Mouse (Mus musculus): ENCODE measurements at regions not wholly inside any gene's neighbourhood (a gene's known extent, or its start where the extent isn't known, plus 50 kb on each side); places are given as distances from the start of the nearest gene placed in this dataset.
"Not testable (repeated sequence)": the region's sequence is repeated elsewhere in the genome, so short reads cannot be mapped to it uniquely, and the experiment has no call there.

DNA sequence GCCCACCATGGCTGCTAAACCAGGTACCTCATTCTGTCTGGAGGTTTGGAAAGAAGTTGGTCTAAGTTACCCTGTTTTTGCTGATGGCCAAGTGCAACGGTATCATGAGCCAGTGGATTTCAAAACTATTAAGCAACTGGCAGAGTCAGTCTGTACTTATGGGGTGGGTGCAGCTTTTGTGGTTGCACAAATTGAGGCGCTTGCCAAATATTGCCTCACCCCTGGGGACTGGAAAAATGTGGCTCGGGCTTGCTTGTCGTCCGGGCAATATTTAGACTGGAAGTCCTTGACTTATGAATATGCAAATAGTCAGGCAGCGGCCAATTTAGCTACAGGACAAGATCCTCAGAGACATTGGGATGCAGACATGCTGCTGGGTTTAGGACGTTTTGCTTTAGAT, 110.2 kb downstream of the Olfr164 start:
- no peak for DNase-seq

DNA sequence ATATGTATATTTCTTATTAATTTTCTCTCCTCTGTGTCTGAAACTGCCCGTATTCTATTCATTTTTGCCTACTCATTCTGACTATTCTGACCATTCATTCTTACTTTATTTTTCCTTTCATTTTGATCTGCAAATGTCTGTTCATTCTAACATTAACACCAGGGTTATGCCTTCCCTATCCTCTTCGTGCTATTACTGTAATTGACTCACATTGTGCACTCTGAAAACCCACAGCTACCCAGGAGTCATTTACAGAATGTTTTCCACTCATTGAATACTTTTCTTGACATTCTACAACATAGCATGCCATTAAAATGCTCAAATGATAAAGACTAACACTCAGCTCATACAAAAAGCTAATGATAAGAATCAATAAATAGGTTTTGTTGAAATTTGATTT, 112.9 kb downstream of the Olfr164 start:
- DNase-seq = no peak

DNA sequence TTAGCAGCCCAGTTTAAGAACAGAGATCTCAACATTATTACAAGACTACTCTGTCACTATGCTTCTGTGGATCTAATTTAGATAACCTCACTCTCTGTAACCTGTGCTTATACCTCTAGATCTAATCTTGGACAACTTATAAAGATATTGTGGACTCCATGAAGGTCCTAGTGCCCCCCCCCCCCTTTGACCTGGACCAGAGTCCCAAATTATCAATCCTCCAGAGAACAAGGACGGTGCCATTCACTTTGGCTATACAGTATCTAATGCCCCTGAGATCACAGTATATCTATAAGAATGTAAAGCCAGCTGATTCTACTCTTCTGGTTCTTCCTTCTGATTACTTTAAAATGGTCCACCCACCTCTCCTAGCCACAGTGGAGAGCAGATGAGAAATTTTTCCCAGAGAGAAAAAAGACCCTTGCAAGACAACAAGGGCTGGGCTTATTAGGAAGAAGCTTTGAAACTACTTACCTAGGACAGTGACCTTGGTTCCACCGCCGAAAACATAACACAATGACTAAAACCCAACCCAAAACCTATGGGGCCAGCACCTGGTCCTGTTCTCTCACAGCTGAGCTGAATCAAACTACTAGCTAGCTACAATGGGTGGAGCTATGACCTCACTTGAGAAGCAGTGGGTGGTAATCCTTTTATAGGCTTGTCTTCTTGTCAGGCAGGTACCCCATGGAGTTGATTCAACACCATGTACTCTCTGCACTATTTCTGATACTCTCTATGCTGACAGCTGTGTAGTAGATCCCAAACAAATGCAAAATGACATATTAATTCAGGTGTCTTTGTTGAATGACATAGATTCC, 113.9 kb downstream of the Olfr164 start:
- no peak for DNase-seq

DNA sequence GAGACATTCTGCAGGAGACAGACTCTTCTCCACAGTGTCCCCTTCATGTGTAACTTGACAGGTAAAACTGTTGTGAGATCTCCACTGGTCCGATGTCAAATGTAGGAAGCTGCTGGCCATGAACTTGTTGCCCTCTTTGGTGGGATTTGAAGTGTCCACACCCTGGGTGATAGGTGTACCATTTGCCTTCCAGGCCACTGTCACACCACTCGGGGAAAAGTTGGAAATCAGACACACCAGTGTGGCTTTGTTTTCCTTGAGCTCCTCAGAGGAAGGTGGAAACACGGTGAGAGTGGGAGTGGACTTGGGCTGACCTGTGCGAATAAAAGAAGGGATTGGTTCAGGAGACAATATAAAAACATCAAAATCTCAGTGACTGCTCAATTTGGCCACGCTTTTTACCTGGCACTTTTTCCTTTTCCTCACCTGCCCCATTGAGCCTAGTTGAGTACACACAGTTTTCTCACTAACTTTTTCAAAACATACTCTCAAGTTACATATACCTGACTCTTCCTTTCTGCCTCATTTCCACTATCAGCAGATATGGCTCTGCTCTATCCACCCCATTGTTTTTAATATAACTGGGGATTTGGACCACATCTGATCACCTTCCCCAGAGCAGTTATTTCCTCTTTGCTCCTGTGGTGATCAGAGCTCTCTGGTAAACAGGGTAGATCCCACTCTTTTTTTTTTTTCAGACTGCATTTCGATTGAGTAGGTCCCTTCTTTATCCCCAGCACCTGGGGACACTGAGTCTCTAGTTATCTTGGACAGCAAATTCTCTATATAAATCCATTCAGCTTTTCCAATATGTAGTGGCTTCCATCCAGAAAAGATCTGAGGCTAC, 115.1 kb downstream of the Olfr164 start:
- no peak for DNase-seq

DNA sequence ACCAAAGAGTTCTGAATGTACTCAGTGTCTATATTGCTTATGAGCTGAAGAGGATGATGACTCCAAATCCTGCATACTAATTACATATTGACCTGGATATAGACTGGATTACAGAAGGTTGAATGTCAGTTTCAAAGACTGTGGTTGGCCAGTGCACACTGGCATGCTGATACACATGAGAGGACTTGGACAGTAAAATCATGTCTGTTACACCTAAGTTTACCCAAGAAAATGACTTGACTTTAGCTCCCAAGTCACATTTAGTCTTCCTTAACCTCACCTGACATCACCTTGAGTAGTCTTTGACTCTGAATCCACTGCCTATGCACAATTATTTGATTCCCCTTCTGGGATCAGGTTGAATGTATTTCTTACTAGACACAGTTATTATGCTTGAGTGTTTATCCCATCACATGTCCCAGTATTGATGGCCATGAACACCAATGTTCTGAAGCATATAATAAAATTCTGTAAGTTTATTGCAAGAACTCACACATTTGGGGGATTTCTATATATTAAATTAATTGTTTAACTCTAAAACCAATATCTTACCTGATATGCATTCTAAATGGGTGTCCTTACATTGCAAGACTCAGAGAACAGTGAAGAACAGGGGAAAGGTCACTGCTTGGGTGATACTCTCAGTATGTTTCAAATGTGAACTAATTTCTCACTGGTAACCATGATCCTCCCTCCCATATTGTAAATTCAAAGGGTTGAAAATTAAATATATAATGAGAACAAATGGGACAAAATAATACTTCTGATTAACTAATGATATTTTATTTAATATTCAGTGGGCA, 116.0 kb downstream of the Olfr164 start:
- no peak for DNase-seq

DNA sequence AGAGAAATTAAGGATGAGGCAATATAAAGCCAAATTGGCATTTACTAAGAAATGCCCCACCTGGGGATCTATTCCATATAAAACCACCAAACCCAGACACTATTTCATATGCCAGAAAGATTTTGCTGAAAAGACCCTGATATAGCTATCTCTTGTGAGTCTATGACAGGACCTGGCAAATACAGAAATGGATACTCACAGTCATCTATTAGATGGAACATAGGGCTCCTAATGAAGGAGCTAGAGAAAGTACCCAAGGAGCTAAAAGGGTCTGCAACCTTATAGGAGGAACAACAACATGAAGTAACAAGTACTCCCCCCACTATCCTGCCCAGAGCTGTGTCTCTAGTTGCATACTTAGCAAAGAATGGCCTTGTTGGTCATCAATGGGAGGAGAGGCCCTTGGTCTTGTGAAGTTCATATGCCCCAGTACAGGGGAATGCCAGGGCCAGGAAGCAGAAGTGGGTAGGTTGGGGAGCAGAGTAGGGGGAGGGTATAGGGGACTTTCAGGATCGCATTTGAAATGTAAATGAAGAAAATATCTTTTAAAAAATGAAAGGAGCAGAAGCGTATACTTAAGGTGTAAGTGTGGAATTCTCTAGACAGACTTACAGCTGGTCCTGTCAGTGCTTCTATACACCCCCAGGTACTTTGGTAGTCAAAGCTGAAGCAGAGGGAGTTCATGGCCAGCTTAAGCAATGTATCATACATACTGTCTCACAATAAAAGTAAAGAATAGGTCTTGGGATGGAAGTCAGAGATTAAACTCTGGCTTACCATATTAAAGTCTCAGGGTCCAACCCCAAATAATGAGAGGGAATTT, 128.2 kb downstream of the Olfr164 start:
- DNase-seq = no peak

DNA sequence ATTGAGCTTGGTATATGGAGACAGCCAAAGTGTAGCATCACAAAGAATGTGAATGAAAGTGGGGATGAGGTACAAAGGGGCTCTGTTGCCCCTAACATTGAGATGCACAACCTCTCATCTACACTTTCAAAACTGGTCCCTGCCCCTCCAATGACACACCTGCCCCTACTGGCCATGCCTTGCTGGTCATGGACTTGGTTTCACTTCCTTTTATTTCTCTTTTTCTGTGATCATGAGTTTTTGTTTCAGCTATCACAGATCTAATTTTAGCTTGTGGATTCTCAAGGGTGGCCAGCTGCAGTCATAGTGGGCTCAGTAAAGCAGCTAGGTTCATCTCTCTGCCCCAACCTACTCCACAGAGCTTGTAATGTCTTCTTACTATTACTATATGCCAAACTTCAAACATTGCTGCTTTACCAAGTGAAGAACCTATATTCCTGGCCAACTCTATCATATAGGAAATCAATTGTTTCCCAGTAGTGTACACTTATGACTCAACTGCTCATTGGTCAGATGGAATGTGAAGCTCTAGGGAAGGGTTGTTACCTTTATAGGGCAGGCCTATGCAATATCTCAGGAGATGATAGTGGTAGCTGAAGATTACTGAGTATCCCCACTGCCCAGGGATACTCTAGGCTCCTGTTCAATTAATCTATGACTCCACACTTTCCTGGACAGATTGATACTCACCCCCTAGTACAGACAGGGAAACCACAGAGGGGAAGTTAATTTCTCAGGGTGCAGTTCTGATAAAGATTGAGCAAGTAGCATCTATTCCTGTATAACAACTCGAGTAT, 134.5 kb downstream of the Olfr164 start:
- DNase-seq = no peak

DNA sequence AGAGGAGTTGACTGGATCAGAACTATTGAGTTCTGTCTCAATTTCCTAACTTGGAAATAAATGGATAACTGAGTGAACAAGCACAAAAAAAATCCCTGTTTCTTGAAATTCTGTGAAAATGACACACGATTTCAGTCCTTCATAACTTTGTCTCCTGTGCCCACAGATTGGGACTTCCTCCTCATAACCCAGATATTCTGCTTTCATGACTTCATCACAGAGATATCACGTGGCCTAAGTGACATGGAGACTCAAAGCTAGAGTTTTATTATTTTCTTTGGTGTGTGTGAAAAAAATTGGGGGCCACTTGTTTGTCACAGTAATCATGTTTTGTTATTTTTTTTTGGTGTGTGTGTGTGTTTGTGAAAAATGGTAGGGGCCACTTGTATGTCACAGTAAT, 160.8 kb downstream of the Olfr164 start:
- no peak for DNase-seq

DNA sequence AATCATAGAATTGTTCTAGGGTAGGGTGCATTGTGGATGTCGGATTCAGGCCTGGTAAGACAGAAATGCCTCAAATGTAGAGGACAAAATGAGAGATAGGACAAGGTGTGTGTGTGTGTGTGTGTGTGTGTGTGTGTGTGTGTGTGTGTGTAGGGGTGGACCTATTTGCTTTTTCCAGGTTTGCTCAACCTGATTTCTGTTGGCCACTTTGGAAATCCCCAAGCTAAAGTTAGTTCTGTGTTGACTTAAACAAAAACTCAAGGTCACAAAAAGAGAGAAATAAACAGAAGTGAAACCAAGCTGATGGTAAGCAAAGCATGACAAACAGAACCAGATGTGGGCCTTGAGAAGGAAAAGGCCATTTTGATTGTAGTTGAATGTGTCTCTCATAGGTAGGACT, 161.4 kb downstream of the Olfr164 start:
- DNase-seq = not testable (repeated sequence)

DNA sequence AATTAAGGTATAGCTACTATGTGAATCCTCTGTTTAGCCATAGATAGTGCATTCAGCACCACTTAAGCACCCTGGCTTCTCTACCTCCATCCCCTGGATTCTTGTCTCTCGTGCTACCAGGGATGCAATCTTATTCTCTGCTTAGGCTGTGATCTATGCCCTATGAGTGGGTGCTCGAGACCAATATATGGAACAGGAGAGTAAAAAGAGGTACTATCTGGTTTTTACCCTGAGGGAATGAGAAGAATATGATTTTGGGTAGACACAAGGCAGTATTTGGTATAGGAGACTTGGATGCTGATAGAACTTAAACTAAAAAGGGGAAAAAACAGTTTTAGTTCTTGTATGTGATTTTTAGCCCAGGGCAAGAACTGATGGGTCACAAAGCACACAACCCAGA, 162.8 kb downstream of the Olfr164 start:
- no peak for DNase-seq

DNA sequence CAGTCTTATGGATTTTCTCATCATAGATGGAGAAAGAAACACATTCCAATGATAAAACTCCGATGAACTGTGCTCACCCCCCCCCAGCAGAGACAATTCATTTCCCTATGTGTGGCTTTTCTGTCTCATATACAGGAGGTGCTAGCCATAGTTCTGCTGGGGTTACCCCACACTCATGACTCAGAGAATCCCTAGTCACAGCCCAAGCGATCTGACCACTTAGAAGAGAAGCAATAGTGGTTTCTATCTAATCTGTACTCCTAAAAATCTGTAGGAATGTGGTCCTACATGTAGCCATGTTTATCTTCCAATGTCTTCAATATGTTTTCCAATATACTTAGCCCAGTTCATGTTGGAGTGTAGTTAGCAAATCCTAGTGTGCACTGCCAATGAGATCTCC, 163.3 kb downstream of the Olfr164 start:
- no peak for DNase-seq

DNA sequence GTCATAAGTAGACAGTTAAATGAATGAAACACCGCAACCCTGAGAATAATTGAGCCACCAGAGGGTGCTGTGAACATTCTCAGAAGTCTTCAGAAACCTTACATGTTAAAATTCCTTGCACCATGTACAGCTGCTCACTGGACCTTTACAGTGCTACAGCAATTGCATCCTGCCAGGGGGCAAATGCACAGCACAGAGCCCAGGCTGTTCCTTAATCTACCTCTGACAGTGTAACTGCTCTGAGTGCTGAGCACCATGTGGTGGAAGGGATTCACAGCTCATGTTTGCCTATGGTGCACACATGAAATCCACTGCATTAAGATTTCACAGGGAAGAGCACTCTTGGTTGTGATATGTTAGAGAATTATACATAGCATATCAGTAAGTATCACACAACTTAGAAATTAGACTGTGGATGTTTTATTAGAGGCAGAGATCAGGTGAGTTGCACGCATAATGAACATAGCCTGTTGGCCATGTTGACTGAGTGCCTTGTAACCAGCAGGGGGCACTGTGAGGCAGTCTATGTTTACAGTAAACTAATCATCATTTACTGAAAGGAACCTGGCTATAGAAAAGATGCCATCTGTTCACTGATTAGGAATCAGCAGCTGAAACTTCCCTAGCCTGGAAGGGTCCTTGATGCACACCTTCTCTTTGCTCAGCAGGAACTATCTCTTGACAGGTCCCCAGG, 167.4 kb downstream of the Olfr164 start:
- DNase-seq = peak; percentile 51
